Mouse (Mus musculus): ENCODE measurements around the gene Cog3.
"Not testable (repeated sequence)": the region's sequence is repeated elsewhere in the genome, so short reads cannot be mapped to it uniquely, and the experiment has no call there.

The Cog3 gene

GRCm38 (mm10) chr14:75753991-75754817, at the start of gene Cog3:
TSS of gene Cog3 (minus strand) at chr14:75754517.
- DNase-seq (ENCODE audit: low read depth): peak; percentile 96

GRCm38 (mm10) chr14:75797769-75798386, 43.6 kb upstream of the Cog3 start:
- no peak for DNase-seq (ENCODE audit: low read depth)

- DNase-seq (ENCODE audit: low read depth): no peak
Observed at GRCm38 (mm10) chr14:75795918-75796317, 41.6 kb upstream of the Cog3 start.

GRCm38 (mm10) chr14:75794726-75795125, 40.4 kb upstream of the Cog3 start:
- no peak for DNase-seq (ENCODE audit: low read depth)

GRCm38 (mm10) chr14:75794324-75794723, 40.0 kb upstream of the Cog3 start:
- no peak for DNase-seq (ENCODE audit: low read depth)

- DNase-seq (ENCODE audit: low read depth): no peak
Observed at GRCm38 (mm10) chr14:75793110-75793509, 38.8 kb upstream of the Cog3 start.

- no peak for DNase-seq (ENCODE audit: low read depth)
Observed at GRCm38 (mm10) chr14:75791372-75791771, 37.1 kb upstream of the Cog3 start.

GRCm38 (mm10) chr14:75790411-75790996, 36.2 kb upstream of the Cog3 start:
- no peak for DNase-seq (ENCODE audit: low read depth)

- DNase-seq (ENCODE audit: low read depth): no peak
Observed at GRCm38 (mm10) chr14:75789291-75789690, 35.0 kb upstream of the Cog3 start.

- peak; percentile 54 for DNase-seq (ENCODE audit: low read depth)
Observed at GRCm38 (mm10) chr14:75787794-75788175, 33.5 kb upstream of the Cog3 start.

GRCm38 (mm10) chr14:75786868-75787793, 32.8 kb upstream of the Cog3 start, which contains the start of gene Slc25a30:
TSS of gene Slc25a30 (minus strand) at chr14:75787037.
- peak; percentile 97 for DNase-seq (ENCODE audit: low read depth)

GRCm38 (mm10) chr14:75786424-75786867, 32.1 kb upstream of the Cog3 start:
- DNase-seq (ENCODE audit: low read depth): peak; percentile 78

- no peak for DNase-seq (ENCODE audit: low read depth)
Observed at GRCm38 (mm10) chr14:75779913-75780312, 25.6 kb upstream of the Cog3 start.

- no peak for DNase-seq (ENCODE audit: low read depth)
Observed at GRCm38 (mm10) chr14:75776637-75777036, 22.3 kb upstream of the Cog3 start.

GRCm38 (mm10) chr14:75773431-75773830, 19.1 kb upstream of the Cog3 start:
- no peak for DNase-seq (ENCODE audit: low read depth)

- DNase-seq (ENCODE audit: low read depth): not testable (repeated sequence)
Observed at GRCm38 (mm10) chr14:75772407-75772806, 18.1 kb upstream of the Cog3 start.

- peak; percentile 50 for DNase-seq (ENCODE audit: low read depth)
Observed at GRCm38 (mm10) chr14:75771101-75771501, 16.8 kb upstream of the Cog3 start.

- peak; percentile 61 for DNase-seq (ENCODE audit: low read depth)
Observed at GRCm38 (mm10) chr14:75769334-75769733, 15.0 kb upstream of the Cog3 start.

- no peak for DNase-seq (ENCODE audit: low read depth)
Observed at GRCm38 (mm10) chr14:75768275-75768608, 13.9 kb upstream of the Cog3 start.

GRCm38 (mm10) chr14:75767492-75768274, 13.4 kb upstream of the Cog3 start:
- peak; percentile 86 for DNase-seq (ENCODE audit: low read depth)

Measured in induced T-regulatory cell, adult 2 months (primary cell).